Mouse (Mus musculus): ENCODE results near the gene Adamtsl5.

DNA sequence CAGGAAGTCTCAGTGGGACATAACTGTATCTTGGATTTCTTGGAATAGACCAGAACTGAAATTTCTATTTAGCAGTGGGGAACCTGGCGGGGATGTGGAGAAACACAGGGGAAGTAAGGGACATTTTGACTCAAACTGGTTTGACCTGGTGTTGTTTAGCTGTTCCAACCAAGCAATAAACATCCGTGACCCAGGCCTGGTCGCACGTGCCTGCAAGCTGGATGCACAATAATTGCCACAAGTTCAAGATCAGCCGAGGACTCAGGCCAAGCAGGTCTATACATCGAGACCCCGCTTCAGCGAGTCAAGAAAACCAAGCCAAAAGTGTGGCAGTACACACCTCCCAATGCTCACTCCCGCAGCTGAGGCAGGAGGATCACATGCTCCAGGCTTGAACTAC, 23.8 kb upstream of the Adamtsl5 start:
- TF ChIP-seq CTCF (IDR thresholded peaks at IDR 0.05; ENCODE audit: low read depth) (no peak), EP300 (IDR thresholded peaks at IDR 0.05; ENCODE audit: low read depth) (no peak)

Data from heart, postnatal 0 days (tissue).